ENCODE assay signal across 20 mouse cellular contexts in genomic region chr3:149305440-149305839, GRCm38 (mm10).
DNase-seq lines count a peak whose midpoint lies in the region; ATAC-seq and TF ChIP-seq lines count a peak whose summit lies in the region.
"Had no signal": no experiment of that assay in that cellular context is flagged by ENCODE, and none has a peak within 500 bp of the region (broad histone marks: within the 10 kb centered on the region; RNA-seq: fewer than 3 reads in every experiment).

No protein-coding gene starts in this region.

- ATAC-seq in activated CD4-positive, CD25-positive, alpha-beta regulatory T cell, adult 4 months = peak; percentile 79
- no peak for ATAC-seq in intestine, embryonic 16.5 days
- ATAC-seq in midbrain, embryonic 16.5 days = no peak
- ATAC-seq: forebrain, postnatal 0 days had no signal

- intact Hi-C loops in left cerebral cortex, adult 2 months (cut with DNase I) = no loop called here
- intact Hi-C loops in left cerebral cortex, postnatal 4 days (cut with DNase I) = no loop called here

- H3K4me1 ChIP-seq in intestine, embryonic 16.5 days (ENCODE audit: control insufficient read depth, insufficient read depth, low read length) = 0 out of 2 replicates have a peak, but pooled peaks cover 10% of the 10 kb centered on the region
- H3K4me1 ChIP-seq in midbrain, embryonic 16.5 days (ENCODE audit: control insufficient read depth, insufficient read depth, low read length) = no peaks in the 10 kb centered on the region
- H3K4me1 ChIP-seq: hindbrain, embryonic 13.5 days had no signal

- 0 out of 2 replicates have a peak overlapping the region, but pooled peaks have one; percentile 17 for H3K4me2 ChIP-seq in intestine, embryonic 16.5 days (ENCODE audit: low read depth, low read length)
- H3K4me2 ChIP-seq in midbrain, embryonic 16.5 days (ENCODE audit: low read length) = no peak overlapping the region
- H3K4me2 ChIP-seq: heart, embryonic 12.5 days; hindbrain, embryonic 13.5 days; liver, embryonic 11.5 days had no signal

- H3K27me3 ChIP-seq in intestine, embryonic 16.5 days (replicated peaks; ENCODE audit: control insufficient read depth, insufficient read depth, low read length) = no peaks in the 10 kb centered on the region
- H3K27me3 ChIP-seq in midbrain, embryonic 16.5 days (ENCODE audit: control insufficient read depth, insufficient read depth, low read depth, low read length) = no peaks in the 10 kb centered on the region; the same call in 1 of the 2 replicates
- H3K27me3 ChIP-seq: heart, embryonic 12.5 days had no signal

- no peak for DNase-seq in left cerebral cortex, adult 2 months (ENCODE audit: extremely low spot score in 1 of 2, low spot score in 2 of 2)
- DNase-seq in left cerebral cortex, postnatal 4 days = no peak
- DNase-seq in urinary bladder, postnatal 10 days (ENCODE audit: low spot score) = no peak
- no peak for DNase-seq in thymus, postnatal 25 days
- DNase-seq: adrenal gland, postnatal 36 days; B cell, adult 2 months; cerebellum, adult 2 months; cerebellum, postnatal 36 days; forebrain, postnatal 0 days; heart, postnatal 14 days; kidney, adult 18-20 months; kidney, postnatal 10 days; thymus, postnatal 14 days had no signal

- WGBS in intestine, embryonic 16.5 days = 32% methylated on average over 5 of the region's 5 CpGs
- WGBS in midbrain, embryonic 16.5 days = 77% methylated on average over 5 of the region's 5 CpGs

- no peak for TF ChIP-seq CTCF in left cerebral cortex, adult 2 months (IDR thresholded peaks at IDR 0.05)

- peak overlapping the region; percentile 45; the same call in 1 of the 2 replicates for H3K27ac ChIP-seq in left cerebral cortex, adult 2 months
- no peak overlapping the region for H3K27ac ChIP-seq in intestine, embryonic 16.5 days (ENCODE audit: low read length)
- H3K27ac ChIP-seq in midbrain, embryonic 16.5 days (ENCODE audit: low read length) = no peak overlapping the region
- H3K27ac ChIP-seq: hindbrain, embryonic 13.5 days had no signal

- H3K4me3 ChIP-seq in left cerebral cortex, adult 2 months = no peak overlapping the region
- no peak overlapping the region for H3K4me3 ChIP-seq in intestine, embryonic 16.5 days (ENCODE audit: low read length)
- no peak overlapping the region for H3K4me3 ChIP-seq in midbrain, embryonic 16.5 days (ENCODE audit: low read depth, low read length)
- H3K4me3 ChIP-seq: erythroblast, embryonic 14.5 days; heart, embryonic 12.5 days; hindbrain, embryonic 13.5 days had no signal

- no peak overlapping the region for H3K9ac ChIP-seq in intestine, embryonic 16.5 days (ENCODE audit: low read depth, low read length)
- no peak overlapping the region for H3K9ac ChIP-seq in midbrain, embryonic 16.5 days (ENCODE audit: low read depth, low read length)
- H3K9ac ChIP-seq: forebrain, postnatal 0 days; heart, embryonic 12.5 days; hindbrain, embryonic 13.5 days had no signal

- H3K36me3 ChIP-seq in intestine, embryonic 16.5 days (ENCODE audit: control insufficient read depth, insufficient read depth, low read length) = no peaks in the 10 kb centered on the region
- no peaks in the 10 kb centered on the region for H3K36me3 ChIP-seq in midbrain, embryonic 16.5 days (ENCODE audit: control insufficient read depth, insufficient read depth, low read length)
- H3K36me3 ChIP-seq: heart, embryonic 12.5 days; hindbrain, embryonic 13.5 days had no signal

- no peaks in the 10 kb centered on the region for H3K9me3 ChIP-seq in intestine, embryonic 16.5 days (ENCODE audit: control insufficient read depth, low read length)
- H3K9me3 ChIP-seq in midbrain, embryonic 16.5 days (replicated peaks; ENCODE audit: control insufficient read depth, low read length, poor library complexity, severe bottlenecking) = no peaks in the 10 kb centered on the region
- H3K9me3 ChIP-seq: heart, embryonic 12.5 days; hindbrain, embryonic 13.5 days had no signal
